Mouse (Mus musculus) CH12.LX (cell line): ENCODE results near the gene Gzmb.

ENCODE experiments used
- CTCF ChIP-seq, 2 experiments: IDR thresholded peaks in 1 of 2; conservative IDR thresholded peaks in 1 of 2; 2 replicates each; pipeline ENCODE4 v1.5.1; 2011 to 2012; ENCODE audit warnings: low read depth in 2 of 2, low read length in 2 of 2, improper control_type of control experiment in 1 of 2, inconsistent platforms in 1 of 2, mild to moderate bottlenecking in 1 of 2, moderate library complexity in 1 of 2
- MAX ChIP-seq: IDR thresholded peaks from 2 replicates; pipeline ENCODE4 v1.6.1; 2011; ENCODE audit warnings: low read length, improper control_type of control experiment
- POLR2A ChIP-seq: IDR thresholded peaks from 2 replicates; pipeline ENCODE4 v1.6.1; 2011; ENCODE audit warnings: low read depth, mild to moderate bottlenecking, improper control_type of control experiment, low read length

GRCm38 (mm10) chr14:56211317-56211716 is 50.7 kb downstream of the Gzmb start, which contains the start of gene Gzmf:
- TF ChIP-seq POLR2A = no peak
- no peak for TF ChIP-seq MAX
- no peak for TF ChIP-seq CTCF (conservative IDR thresholded peaks at IDR 0.05 in 1 of 2, IDR thresholded peaks at IDR 0.05 in 1 of 2; ENCODE audit: low read depth in 2 of 2, low read length in 2 of 2)
